Mouse (Mus musculus) adrenal gland, adult (tissue): ENCODE results near the gene Gm37419.
A peak's percentile ranks its signal among the peaks of the same experiment; 100 is the strongest.

ENCODE experiments used
- DNase-seq, 2 experiments: peaks; one replicate each; pipeline ENCODE4 v3.0.0; 2022 to 2023; ENCODE audit warnings: low spot score in 1 of 2; ENCODE audit not compliant: inconsistent age in 2 of 2

The Gm37419 gene

DNA sequence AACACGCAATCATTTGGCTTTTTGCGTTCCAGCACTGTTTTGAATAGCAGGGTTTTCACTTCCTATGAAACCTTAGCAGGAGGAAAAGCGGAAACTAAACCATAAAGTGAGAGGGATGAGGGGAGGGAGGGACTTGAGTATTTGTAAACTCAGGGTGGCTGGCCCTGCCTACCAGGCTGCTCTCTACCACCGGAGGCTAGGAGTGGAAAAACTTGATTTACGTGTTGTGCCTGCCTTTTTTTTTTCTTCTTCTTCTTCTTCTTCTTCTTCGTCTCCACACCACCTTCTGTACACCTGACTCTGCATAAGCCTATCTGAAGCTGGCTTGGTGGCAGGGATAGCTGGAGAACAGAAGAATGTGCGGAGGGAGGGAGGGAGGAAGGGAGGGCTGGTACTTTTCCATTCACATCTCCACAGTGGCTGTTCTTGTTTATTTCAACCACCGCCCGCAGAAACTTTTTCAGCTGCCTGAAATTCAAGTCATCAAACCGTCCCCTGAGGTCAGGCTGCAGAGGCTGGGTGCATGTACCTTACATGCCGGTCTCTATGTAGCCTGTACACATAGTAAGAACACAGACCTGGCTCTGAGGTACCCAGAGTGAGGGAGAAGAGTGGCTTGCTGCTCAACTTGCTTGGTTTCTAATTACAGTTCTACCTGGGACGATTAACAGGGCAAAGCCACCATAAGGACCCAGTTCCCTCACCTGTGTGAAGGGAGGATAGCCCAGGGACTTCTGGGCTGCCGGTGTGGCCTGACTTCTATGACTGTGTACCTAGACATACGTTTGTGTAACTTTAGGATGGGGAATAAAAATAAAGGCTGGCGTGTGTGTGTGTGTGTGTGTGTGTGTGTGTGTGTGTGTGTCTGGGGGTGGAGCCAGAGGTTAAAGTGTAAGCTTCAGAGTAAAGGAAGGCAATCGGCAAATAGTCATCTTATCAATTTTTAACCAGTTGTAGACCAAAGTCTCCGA lies 5.4 kb downstream of the Gm37419 start:
- peak; percentile 59 to 86 for DNase-seq

- DNase-seq = no peak
Measured at GRCm38 (mm10) chr16:23996342-23996741, 8.1 kb downstream of the Gm37419 start.

DNA sequence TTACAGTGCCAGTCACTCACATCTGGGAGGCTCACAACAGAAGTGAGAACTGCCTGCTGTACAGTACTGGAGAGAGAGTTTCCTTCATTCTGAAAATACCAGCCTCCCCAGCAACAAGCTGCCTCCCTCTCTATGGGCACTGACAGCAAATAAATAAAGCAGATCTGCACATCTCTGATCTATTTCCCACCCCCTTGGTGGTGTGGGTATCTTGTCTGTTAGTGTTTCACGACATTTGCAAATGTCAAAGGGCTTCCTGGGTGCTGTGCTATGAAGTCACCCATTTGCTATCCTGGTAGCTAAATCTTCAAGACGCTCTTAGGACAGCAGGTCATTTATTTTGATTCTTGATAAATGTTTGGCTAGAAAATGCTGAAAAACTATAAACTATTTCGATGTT lies 8.9 kb downstream of the Gm37419 start:
- DNase-seq = no peak

DNA sequence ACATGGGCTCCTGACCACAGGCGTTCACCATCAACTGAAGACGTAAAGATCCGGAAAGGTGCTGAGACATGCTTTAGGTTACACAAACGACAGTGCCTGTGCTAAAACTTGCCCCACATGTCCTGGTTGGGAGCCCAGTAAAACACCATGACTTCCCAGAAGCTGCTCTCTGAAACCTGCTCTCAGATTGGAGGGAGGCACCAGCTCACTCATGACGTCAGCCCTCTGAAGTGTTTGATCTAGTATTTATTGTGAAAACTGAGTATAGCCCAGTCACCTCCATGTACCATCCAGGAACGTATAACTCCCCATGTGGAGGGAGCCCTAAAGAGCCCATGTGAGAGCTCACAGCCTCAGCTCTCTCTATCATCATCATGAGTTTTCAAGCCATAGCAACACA lies 9.6 kb downstream of the Gm37419 start:
- no peak for DNase-seq

DNA sequence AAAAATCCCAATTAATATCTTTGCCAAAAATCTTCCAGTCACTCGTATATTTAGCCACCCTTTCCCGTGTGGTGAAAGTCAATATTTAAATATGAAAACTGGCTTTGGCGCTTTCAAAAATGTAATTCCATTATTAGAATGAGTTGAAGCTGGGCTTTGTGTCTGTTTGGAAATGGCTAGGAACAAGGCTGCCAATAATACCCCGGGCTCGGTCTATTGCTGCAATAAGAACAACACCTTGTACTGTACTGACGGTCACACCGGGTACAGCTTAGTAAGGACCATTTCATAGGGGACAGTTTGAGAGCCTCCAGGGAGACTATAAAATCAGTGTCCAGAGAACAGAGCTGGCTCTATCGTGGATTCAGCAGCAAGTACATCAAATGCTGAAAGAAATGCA lies 17.6 kb downstream of the Gm37419 start:
- no peak for DNase-seq

- DNase-seq = no peak
Measured at GRCm38 (mm10) chr16:24009891-24010290, 21.6 kb downstream of the Gm37419 start.

DNA sequence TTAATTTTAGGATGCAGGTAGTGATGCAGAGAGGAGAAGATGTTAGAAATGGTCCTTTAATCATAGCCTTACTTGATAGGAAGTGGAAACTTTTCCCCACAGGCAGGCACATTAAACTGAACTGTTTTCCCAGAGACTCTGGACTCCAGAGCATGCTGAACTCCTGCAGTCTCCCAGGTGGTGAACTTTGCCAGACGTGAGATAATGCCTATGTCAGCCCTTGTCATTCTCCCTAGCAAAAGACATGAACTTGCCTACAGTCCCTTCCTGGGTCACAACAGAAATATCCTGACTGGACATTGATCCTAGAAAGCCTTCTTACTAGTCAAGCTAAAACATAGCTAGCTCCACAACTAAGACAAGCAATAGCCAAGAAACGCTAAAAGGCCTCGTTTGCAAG lies 23.0 kb downstream of the Gm37419 start:
- no peak for DNase-seq

GRCm38 (mm10) chr16:24012066-24012465 lies 23.8 kb downstream of the Gm37419 start:
- no peak for DNase-seq

DNA sequence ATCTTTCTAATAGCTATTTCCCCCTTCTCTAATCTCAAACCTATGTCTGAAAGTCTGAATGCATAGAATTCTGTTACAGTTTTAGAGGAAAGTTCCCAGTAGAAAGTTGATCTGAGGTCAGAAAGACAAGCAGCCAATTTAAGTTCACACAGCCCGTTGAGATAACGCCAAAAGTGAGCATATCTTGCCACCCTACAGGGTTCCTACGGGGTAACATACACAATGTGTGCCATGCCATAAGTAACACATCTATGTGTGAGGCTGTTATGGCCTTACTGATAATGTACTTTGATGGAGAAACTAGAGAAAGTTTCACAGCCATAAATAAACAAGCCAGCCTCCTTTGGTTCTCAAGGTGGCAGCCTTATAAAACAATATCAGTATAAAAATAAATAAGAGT lies 26.1 kb downstream of the Gm37419 start:
- no peak for DNase-seq

GRCm38 (mm10) chr16:24016273-24016672 lies 28.0 kb downstream of the Gm37419 start:
- DNase-seq = no peak

GRCm38 (mm10) chr16:24016742-24017141 lies 28.5 kb downstream of the Gm37419 start:
- no peak for DNase-seq

GRCm38 (mm10) chr16:24021722-24022121 lies 33.4 kb downstream of the Gm37419 start:
- no peak for DNase-seq

DNA sequence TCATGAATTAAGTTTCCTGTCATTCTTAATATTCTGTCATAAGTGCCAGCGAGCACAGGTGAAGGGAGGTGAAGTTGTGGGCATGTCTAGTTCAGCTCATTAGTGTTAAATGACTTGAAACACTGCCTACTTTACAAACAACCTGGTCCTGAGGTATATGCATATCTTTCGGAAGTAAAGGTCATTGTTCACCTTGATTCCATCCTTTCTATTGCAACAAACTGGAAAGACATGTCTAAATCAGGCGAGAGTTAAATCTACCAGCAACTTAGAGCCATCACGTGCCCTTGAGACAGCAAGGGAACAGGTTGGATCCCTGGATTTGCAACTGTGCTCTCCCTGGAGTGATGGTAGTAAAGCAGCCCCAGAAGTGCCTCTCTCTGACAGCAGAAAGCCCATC lies 34.3 kb downstream of the Gm37419 start:
- no peak for DNase-seq

DNA sequence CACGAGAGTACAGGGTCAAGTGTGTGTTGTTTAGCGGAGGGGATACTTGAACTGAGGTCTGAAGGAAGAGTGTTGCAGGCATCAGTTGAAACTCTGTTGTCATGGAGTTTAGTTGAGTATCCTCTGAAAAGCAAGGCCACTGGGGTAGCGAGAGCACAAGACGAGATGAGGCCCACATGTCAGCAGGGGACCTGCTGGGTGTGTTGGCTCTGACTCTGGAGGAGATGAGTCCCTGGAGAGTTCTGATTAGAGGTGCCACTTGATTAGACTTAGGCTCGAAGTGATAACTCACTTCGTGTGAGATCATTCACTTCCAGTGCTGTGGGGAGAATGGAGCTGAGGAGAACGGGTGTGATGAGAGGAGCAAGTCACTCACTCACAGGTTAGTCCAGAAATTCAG lies 37.2 kb downstream of the Gm37419 start:
- no peak for DNase-seq

- DNase-seq = no peak
Measured at GRCm38 (mm10) chr16:24029965-24030672, 41.8 kb downstream of the Gm37419 start.

- DNase-seq = no peak
Measured at GRCm38 (mm10) chr16:24033259-24033658, 45.0 kb downstream of the Gm37419 start.

DNA sequence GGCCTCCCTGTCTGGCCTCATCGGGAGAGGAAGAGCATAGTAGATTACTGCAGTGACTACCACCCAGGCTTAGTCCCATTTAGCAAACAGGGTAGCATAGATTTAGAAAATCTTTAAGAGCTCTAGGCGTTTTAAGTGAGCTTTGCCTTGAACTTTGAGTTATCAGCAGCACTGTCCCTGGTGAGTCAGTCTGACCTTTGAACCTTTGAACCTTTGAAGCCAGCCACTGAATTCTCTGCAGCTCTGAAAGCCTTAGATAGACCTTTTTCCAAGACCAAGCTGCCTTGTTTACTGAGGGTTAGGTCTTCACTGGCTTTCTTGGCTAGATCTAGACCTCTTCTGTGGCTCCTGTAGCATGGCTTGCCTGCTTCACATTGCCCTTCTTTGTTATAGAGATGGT lies 46.2 kb downstream of the Gm37419 start:
- DNase-seq = peak; percentile 45 to 77

DNA sequence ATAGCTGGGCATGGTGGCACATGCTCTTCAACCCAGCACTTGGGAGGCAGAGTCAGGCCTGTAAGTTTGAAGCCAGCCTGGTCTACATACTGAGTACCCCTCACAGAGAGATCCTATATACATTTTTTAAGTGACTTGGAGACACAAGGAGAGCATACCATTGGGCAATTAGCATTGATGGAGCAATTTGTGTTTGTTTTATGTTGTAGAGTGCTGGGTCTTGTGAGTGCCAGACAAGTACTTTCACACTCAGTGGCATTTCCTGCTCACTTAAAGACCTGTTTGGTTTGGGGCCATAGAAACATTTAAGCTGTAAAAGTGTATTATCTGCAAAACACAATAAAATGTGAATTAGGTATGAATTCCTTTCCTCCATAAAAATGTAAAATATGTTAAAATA lies 47.5 kb downstream of the Gm37419 start:
- no peak for DNase-seq

DNA sequence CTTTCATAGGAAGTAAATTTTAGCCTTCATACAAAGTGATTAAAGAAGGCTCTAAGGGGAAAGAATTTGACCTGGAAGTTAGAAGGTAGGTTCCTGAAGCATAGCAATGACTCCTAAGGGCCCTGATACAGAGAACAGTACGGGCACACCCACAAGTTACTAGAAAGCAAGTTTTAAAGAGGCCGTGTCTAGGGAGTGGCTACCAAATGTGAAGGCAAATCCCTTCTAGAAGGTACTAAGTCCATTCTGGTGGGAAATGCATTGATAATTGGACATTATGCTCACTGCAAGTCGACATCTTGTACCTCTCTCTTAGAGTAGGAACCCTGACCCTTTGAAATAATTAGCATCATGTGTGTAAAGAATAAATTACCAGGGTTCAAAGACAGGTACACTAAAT lies 48.1 kb downstream of the Gm37419 start:
- no peak for DNase-seq
